Mouse (Mus musculus): ENCODE measurements around the gene Ptov1.

The Ptov1 gene

GRCm38 (mm10) chr7:44839491-44840191 is 29.9 kb downstream of the Ptov1 start:
- DNase-seq (ENCODE audit: low spot score): no peak

- no peak for DNase-seq (ENCODE audit: low spot score)
Measured at GRCm38 (mm10) chr7:44839171-44839490, 30.5 kb downstream of the Ptov1 start.

GRCm38 (mm10) chr7:44838073-44838472 is 31.5 kb downstream of the Ptov1 start:
- no peak for DNase-seq (ENCODE audit: low spot score)

- DNase-seq (ENCODE audit: low spot score): no peak
Measured at GRCm38 (mm10) chr7:44836423-44837053, 33.0 kb downstream of the Ptov1 start.

- peak; percentile 22 for DNase-seq (ENCODE audit: low spot score)
Measured at GRCm38 (mm10) chr7:44836016-44836404, 33.6 kb downstream of the Ptov1 start.

GRCm38 (mm10) chr7:44835373-44836015 is 34.1 kb downstream of the Ptov1 start:
- peak; percentile 12 for DNase-seq (ENCODE audit: low spot score)

- DNase-seq (ENCODE audit: low spot score): no peak
Measured at GRCm38 (mm10) chr7:44832763-44833162, 36.8 kb downstream of the Ptov1 start.

GRCm38 (mm10) chr7:44828706-44829105 is 40.9 kb downstream of the Ptov1 start:
- DNase-seq (ENCODE audit: low spot score): no peak

GRCm38 (mm10) chr7:44826771-44827170 is 42.8 kb downstream of the Ptov1 start:
- DNase-seq (ENCODE audit: low spot score): no peak

- peak; percentile 86 for DNase-seq (ENCODE audit: low spot score)
Measured at GRCm38 (mm10) chr7:44824872-44825271, 44.7 kb downstream of the Ptov1 start.

- no peak for DNase-seq (ENCODE audit: low spot score)
Measured at GRCm38 (mm10) chr7:44823409-44823808, 46.2 kb downstream of the Ptov1 start.

- DNase-seq (ENCODE audit: low spot score): peak; percentile 2
Measured at GRCm38 (mm10) chr7:44821666-44822448, 47.7 kb downstream of the Ptov1 start.

- DNase-seq (ENCODE audit: low spot score): no peak
Measured at GRCm38 (mm10) chr7:44820525-44820924, 49.1 kb downstream of the Ptov1 start.

GRCm38 (mm10) chr7:44819863-44820262 is 49.7 kb downstream of the Ptov1 start:
- peak; percentile 1 for DNase-seq (ENCODE audit: low spot score)

GRCm38 (mm10) chr7:44819391-44819790 is 50.2 kb downstream of the Ptov1 start:
- DNase-seq (ENCODE audit: low spot score): peak; percentile 1

GRCm38 (mm10) chr7:44818751-44819235 is 50.8 kb downstream of the Ptov1 start:
- peak; percentile 28 for DNase-seq (ENCODE audit: low spot score)

GRCm38 (mm10) chr7:44818164-44818563 is 51.4 kb downstream of the Ptov1 start:
- DNase-seq (ENCODE audit: low spot score): peak; percentile 6

- no peak for DNase-seq (ENCODE audit: low spot score)
Measured at GRCm38 (mm10) chr7:44817441-44817840, 52.1 kb downstream of the Ptov1 start.

- no peak for DNase-seq (ENCODE audit: low spot score)
Measured at GRCm38 (mm10) chr7:44816470-44817021, 53.0 kb downstream of the Ptov1 start, which contains the start of gene Atf5. Atf5 (minus strand) TSS chr7:44816658.

GRCm38 (mm10) chr7:44815721-44816469 is 53.7 kb downstream of the Ptov1 start, which contains the start of the genes Nup62 and Il4i1:
Nup62 (plus strand) TSS chr7:44816088.
Il4i1 (plus strand) TSS chr7:44816387.
- peak; percentile 99 for DNase-seq (ENCODE audit: low spot score)

- DNase-seq (ENCODE audit: low spot score): peak; percentile 20
Measured at GRCm38 (mm10) chr7:44814952-44815553, 54.5 kb downstream of the Ptov1 start.
